Mouse (Mus musculus): Measurements from ENCODE around the gene Bmper.

DNA sequence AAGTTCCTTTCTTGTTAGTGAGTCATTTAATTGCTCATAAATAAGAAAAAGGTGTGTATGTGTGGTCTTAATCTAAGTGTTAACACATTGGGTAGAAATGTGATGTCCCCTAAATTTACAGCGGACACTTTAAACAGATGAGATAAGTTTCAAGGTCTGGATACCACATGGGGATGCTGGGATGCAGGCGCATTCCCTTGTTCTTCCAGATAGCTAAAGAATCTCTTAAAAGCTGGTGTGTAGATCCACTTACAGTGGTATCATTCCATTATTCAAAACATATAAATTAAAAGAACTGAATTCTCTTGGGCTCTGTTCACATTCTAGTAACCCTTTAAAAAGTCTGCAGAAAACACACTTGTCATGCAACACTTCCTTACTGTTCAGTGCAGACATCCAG is 31.4 kb upstream of the Bmper start:
- no peak for TF ChIP-seq CTCF (IDR thresholded peaks at IDR 0.05; ENCODE audit: low read depth)
- no peak for TF ChIP-seq EP300 (IDR thresholded peaks at IDR 0.05; ENCODE audit: low read depth)
